Mouse (Mus musculus) spleen, embryonic (tissue): ENCODE data around the gene Zfp213.

Experiments used
- CTCF ChIA-PET: fragments of 350-600 bp; sonication (Branson Sonifier 250); formaldehyde crosslinking; loops from one replicate; lab custom pipeline; 2022; lab: Charles Lee

Zfp213 gene

DNA sequence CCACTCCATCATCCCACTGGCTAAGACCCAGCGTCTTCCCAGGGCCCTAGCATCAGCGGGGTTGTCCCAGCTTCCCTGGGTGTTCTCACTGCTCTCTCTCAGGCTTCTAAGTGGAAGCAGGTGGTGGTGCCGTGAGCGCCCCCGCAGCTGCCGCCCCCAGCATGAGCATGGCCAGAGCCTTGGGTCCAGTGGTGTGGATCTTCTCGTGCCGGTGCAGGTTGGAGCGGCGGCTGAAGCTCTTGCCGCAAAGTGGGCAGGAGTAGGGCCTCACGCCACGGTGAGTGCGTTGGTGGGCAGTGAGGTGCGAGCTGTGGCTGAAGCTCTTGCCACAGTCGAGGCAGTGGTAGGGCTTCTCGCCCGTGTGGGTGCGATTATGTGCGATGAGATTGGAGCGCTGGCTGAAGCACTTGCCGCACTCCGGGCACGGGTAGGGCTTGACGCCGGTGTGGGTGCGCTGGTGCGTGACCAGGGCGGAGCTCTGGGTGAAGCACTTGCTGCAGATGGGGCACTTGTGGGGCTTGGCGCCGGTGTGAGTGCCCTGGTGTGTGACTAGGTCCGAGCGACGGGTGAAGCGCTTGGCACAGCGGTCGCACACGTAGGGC lies 12.0 kb upstream of the Zfp213 start:
- CTCF ChIA-PET, result no interaction called here

DNA sequence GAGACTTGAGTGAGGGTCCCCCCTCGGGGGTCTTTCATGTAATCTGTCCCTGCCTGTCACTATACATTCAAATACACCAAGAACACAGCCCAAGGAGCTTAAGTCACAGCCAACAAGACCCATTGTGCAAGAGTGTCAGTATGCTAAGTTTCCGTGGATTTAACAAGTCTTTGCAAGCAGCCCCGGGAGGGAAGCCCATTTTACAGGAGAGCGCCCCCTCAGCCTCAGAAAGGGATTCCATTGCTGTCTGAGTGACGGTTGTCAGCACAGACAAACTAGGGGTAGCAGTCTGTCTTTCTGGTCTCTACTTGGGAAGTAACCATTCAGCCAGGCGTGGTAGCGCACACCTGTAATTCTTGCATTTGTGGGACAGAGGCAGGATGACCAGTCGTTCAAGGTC lies 10.1 kb upstream of the Zfp213 start:
- CTCF ChIA-PET, result no interaction called here

DNA sequence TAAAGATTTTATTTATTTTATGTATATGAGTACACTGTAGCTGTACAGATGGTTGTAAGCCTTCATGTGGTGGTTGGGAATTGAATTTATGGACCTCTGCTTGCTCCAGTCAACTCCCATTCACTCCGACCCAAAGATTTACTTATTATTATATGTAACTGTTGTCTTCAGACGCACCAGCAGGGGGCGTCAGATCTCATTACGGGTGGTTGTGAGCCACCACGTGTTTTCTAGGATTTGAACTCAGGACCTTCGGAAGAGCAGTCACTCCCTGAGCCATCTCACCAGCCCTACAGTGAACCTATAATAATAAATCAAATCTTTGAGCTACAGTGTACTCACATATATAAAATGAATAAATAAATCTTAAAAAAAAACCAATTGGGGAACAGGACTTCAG lies 8.0 kb upstream of the Zfp213 start:
- CTCF ChIA-PET, result interaction anchor here (0.6 to 0.7 kb wide), 2 partner anchors 21 to 38 kb away, joined by 4 to 12 read pairs; no protein-coding TSS in a partner anchor

DNA sequence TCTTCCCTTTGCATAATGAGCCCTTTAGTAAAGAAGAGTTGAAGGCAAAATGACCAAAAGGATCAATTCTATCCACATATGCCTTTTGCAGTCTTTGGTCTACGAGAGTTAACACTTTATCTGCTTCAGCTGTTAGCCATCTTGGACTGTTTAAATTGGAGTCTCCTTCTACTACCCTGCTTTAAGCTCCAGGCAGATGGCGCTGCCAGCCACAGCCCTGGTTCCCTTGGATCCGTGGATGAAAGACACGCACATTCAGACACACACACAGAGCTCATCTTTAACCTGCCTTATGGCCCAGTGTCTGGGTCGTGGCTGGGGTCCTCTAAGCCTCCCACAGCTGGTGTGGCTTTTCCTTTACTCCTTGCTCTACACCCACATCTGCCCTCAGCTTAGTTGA lies 7.0 kb upstream of the Zfp213 start:
- CTCF ChIA-PET, result interaction anchor here (0.7 to 1.1 kb wide), 3 partner anchors 22 to 59 kb away, joined by 3 to 6 read pairs (median 3); no protein-coding TSS in a partner anchor

DNA sequence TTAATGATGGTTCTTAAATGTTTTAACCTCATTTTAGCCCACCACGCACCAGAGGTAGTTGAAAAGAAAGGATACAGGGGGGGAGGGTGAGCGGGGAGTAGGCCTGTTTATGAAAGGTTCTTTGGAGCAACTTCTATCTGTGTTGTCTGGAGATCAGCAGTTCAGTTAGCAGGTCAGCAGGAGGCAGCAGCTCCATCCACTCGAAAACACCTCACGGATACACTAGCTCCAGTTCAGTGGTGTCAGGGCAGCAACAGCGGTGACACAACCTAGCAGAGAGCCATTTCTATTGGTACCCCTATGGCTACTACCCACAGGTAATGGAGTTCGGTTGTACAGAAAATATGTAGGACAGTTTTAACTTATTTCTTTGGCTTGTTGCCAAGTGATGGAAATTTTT lies 6.0 kb upstream of the Zfp213 start:
- CTCF ChIA-PET, result interaction anchor here (0.7 kb wide), 1 partner anchor 268 kb away, joined by 3 read pairs; no protein-coding TSS in a partner anchor

DNA sequence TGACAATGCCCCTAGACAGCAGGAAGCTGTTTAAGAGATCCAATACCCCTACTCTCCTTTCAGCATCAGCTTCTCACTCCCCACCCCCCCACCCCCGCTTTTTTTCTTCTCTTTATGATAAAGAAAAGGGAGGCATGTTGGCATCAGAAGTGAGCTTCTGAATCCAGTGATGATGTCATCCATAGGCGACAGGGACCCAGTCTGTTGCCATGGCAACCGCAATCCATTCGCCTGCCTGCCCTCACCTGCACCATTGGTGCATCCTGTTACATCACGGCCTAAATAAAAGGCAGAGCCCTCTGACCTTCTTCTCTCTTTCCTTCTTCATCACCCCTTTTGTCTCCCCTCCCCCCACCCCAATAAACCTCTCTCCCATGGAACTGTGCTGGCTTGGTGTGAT lies 4.3 kb upstream of the Zfp213 start:
- CTCF ChIA-PET, result interaction anchor here (0.6 to 1.0 kb wide), 2 partner anchors 23 to 124 kb away, joined by 6 to 10 read pairs; no protein-coding TSS in a partner anchor

DNA sequence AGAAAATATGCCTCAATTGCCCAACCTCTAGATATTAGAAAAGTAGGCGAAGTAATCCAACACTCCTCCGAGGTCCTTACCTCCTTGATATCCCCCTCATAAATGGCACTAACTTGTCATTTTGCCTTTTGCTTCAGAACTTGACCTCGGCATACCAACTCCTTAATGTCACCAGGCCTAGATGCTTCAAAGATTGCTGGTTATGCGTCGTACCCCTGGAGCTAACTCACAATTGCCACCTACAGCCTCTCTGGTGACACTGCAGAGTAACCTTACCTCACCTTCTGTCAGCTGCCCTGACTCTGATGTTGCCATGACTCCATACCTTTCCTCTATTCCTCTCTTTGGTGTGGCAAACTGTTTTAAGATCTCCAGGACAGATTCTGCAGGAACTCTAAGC lies 2.7 kb upstream of the Zfp213 start:
- CTCF ChIA-PET, result interaction anchor here (0.7 kb wide), 1 partner anchor 158 kb away, joined by 3 read pairs; no protein-coding TSS in a partner anchor

DNA sequence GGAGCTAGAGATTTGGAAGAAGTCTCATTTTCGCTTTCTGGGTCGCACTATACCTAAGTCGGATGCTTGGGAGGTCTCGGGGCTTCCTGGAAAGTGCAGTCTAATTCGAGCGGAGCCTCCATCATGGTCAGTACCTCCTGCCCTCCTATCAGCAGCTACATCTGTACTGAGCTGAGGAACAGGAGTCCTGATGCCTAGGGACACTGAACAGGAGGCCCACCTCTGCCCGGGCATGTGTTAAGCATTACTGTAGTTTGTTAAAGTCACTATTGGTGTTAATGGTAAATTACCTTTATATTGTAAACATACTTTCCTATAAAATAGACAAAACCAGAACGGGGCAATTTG lies 304 bp upstream of the Zfp213 start:
- CTCF ChIA-PET, result no interaction called here

DNA sequence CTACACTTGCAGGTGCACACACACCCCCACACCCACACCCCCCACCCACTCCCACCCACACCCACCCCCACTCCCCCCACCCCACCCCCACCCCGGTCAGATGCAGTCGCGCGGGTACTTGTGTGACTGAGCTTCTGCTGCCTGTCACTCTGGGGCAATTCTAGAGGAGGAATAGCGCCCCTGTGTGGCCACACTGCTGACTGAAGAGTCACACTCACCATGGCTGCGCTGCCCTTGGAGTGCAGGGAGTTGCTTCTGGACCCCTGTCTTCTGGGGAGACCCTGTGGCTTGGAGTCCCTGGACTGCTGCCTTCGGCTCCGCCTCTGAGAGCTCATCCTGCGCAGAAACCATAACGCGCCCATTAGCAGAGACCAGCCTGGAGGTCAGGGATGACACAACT lies 4.3 kb downstream of the Zfp213 start:
- CTCF ChIA-PET, result no interaction called here

DNA sequence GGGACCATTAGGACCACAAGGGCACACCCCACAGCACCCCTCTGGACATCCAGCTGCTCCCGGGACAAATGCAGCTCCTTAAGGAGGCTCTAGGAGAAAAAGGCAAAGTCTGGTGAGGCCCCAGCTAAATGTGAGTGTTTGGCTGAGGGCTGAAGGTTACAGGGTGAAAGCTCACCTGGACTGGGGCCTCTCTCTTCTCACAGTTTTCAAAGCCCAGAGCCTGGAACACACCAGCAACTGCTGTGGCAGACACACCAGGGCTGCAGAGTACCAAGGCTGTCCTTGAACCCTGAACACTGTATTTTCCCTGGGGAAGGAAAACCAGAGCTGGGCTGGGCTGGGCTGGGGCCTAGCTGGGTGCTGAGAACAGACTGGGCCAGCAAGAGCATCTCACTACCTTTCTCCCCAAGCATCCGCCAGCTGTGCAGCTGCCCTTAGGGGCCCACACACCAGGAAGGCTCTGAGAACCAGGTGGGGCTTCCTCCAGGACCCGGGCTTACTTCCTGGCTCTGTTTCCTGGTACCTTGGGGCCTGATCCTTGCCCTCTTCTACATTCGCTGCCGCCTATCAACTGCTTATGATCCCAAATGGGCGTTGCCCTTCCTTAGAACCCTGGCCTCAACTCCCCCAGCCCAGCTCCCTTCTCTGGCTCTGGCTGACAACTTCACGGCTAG lies 8.7 kb downstream of the Zfp213 start:
- CTCF ChIA-PET, result no interaction called here

DNA sequence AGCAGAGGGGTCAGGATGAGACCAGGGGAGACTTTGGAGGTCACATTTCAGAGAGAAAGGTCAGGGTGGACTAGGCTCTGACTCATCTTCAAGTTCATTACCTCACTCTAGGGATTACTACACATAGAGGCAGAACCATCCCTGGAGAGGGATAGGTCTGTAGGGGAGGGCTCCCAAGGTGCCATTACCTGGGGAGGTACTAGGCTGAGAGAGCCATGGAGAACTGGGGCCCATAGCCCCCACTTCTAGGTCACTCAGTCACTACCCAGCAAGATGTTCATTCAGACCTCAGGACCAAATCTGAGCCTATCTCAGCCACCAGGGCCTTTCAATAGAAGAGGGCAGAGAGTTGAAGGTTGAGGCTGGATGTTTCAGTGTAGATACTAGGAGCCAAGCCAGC lies 9.7 kb downstream of the Zfp213 start:
- CTCF ChIA-PET, result no interaction called here

DNA sequence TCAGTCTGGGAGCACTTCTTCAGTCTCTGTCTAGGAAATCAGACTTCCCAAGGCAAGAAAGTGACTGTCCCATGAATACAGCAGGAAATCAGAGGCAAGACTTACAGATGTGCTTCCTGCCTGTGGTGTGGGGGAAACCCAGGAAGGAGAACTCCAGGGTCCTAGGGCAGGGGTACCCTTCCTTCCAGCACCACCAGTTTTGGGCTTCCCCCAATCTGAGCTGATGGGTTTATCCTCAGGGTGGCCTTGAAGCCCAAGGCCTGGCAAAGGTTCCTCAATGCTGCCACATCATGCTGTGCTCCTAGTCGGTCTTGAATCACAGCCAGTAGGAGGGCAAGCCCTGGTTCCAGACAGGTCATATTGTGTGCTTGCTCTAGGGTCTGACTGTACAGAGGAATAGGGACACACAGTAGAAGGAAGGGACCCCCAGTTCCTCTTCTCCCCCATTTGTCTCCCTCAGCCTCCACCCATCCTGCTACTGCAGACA lies 10.4 kb downstream of the Zfp213 start:
- CTCF ChIA-PET, result no interaction called here

DNA sequence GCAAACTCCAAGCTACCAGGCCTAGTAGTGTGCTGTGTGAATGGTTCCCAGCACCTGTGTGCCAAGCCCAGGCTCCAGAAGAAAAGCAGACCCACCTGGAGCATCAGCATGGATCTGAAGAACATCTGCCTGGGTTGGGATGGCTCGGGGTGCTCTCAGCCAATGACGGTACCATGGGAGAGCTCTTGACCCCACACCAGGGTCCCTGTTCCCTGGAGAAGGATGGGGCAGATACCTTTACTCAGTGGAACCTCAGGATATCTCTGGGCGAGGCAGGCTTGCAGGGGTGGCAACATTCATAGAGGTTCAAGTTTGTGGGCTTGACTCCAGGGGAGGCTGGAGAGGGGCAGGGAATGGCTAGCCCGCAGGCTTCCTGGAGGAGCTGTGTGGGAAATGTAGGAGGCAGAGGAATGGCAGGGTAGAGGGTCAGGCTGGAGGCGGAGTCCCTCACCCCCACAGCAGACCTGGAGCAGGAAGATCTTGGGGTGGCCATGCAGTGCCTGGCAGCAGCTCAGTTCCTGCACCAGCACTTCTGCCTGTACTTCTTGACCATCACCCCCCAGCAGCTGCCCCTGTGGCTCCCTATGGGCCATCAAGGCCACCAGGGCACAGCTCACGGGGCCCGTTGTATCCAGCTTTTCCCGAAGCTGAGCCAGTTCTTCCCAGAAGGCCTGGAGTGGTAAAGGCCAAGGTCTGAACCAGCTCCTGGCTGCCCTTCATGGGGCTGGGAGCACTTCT lies 11.0 kb downstream of the Zfp213 start:
- CTCF ChIA-PET, result no interaction called here

DNA sequence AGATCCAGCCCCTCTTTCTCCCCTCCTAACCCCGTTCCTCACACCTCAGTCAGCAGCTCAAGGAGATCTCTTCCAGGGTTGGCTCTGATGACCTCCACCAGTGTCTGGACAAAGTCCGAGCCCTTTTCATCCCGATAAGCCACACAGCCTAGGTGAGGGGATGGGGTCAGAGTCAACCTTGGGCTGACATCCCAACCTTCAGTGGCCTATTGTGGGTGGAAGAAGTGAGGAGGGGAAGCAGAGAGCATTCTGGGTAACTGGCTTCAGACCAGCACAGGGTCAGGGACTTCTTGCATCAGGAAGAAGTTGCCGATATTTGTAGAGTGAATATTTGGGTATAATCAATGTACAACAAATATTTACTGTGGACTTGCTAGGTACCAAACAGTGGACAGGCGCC lies 12.1 kb downstream of the Zfp213 start:
- CTCF ChIA-PET, result no interaction called here

DNA sequence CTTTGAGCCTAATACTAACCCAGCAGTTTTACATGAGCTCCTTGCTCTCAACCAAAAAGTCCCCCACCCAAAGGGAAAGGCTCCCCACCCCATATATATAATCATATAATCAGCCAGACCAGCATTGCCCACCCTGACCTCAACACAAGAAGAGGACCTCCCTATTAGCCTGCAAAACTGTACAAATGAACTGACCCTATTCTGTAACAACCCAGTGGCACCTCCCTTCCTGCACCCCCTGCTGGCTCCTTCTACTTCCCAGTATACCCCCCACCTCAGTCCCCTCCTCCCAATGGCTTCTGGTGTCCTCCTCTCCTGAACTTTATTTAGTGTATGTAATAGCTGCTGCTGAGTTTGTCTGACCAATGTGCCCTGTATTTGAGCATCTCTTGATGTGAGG lies 12.6 kb downstream of the Zfp213 start:
- CTCF ChIA-PET, result no interaction called here

DNA sequence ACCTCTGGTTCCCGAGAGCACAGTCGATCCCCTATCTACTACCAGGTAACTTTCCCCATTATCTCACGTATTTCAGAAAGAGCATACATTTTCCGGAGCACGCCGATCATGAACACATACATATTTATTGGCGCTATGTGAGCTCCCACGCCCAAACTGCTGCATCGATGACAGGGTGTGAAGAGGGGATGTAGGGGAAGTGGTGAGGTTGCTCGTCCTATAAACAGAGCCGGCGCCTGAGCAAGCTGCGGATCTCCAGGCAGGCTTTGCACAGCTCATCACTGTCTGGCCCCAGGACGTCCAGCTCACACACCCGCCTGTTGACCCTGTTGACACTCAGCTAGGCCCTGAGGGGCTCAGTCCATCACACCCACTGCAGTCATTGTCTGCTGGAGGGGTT lies 13.2 kb downstream of the Zfp213 start:
- CTCF ChIA-PET, result no interaction called here

DNA sequence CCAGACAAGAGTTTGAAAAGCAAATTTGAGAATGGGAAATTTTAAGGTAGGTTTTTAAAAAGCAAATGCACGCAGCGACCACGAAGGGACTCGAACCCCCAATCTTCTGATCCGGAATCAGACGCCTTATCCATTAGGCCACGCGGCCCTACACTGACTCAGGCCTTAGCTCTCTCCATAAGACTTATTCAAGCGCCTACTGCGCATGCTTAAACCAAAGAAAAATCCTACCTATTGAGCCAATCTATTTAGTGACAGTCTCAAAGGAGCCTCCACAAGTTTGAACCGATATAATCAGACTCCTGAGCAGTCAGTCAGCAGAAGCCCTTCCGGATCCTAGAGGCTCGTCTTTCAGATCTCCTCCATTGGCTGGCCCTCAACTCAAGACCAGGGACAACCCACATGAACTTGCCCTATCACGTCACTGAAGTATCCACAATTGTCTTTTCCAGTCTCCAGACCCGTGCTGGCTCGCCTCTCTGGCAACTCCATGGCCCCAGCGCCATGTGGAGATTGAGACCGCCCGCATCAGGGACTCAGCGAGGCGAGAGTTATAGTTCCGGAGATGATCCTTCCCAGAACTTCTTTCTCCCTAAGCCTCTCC lies 13.7 kb downstream of the Zfp213 start:
- CTCF ChIA-PET, result no interaction called here

DNA sequence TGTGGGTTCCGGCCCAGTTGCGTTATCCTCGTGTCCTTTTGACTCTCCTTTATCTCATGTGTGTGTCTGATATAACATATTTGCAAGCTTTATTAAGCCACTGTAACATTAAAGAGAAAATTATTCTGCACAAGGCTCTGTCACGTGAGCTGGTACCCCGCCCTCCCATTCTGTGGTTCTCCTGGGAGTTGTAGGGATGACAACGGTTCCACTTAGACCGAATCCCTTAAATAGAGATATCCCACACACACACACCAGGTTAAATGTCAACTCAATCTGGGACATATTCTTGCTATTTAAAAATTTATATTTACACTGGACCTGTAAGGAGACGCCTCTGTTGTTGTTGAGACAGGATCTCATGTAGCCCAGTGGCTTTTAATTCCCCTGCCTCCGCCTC lies 14.6 kb downstream of the Zfp213 start:
- CTCF ChIA-PET, result no interaction called here

DNA sequence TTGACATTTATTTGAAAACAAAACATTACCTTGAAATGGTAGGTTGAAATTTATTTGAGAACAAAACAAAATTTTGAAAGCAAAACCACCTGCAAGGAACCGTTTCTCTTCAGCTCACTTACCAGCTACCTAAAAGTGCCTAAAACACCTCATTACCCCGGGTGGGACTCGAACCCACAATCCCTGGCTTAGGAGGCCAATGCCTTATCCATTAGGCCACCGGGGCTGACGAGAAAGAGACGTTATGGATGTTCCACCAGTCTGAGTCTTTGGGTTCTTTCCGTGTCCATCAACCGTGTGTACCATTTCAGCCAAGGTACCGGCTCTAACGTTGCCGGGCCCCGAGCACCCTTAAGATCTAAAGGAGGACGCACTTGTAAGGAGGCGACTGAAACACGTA lies 15.4 kb downstream of the Zfp213 start:
- CTCF ChIA-PET, result interaction anchor here (0.6 kb wide), 1 partner anchor 23 kb away, joined by 6 read pairs; no protein-coding TSS in a partner anchor

DNA sequence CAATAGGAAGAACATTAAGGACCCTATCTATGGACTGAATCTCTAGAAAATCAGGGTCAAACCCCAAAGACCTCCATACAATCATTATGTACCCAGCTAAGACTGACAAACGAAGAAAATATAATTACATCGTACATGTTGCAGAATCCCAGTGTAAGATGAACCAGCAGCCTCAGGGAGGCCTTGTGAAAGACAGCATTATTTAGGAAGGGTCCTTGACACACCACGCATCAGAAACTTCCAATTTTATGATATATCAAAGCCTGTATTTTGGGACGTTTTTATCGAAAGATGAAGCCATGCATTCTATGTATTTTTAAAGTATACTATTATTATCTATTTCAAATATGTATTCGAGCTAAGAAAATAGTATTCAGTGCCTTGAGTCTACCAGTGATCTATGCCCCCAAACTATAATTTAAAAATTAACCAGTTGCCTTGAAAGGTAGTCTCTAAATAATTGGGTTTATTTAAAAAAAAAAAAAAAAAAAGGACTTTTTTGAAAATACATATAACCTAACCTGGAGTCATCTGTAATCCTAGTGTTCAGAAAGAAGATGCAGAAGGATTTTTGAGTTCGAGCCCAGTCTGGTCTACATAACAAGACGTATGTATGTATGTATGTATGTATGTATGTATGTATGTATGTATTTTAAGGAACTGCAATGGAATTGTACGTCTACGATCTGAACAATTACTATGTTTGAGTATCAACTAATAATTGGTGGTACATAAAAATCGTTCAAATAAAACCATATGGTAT lies 16.2 kb downstream of the Zfp213 start:
- CTCF ChIA-PET, result interaction anchor here (0.7 kb wide), 1 partner anchor 46 kb away, joined by 8 read pairs; no protein-coding TSS in a partner anchor
